Mouse (Mus musculus): ENCODE data around the gene Olfr465-ps1. TPM values are rescaled to one million over a fixed set of nuclear protein-coding genes. Genes with fewer than 3 reads are reported as not detected.

The Olfr465-ps1 gene
- not detected in 2 replicates for polyA plus RNA-seq (2012; rRNA removed; ENCODE audit: low replicate concordance)

GRCm38 (mm10) chr13:65137789-65138188 is at the start of gene Olfr465-ps1:
Gene Olfr465-ps1 (plus strand): TSS chr13:65138089.

GRCm38 (mm10) chr13:65112459-65113110 is 25.3 kb upstream of the Olfr465-ps1 start, which contains the start of gene Mfsd14b:
Gene Mfsd14b (minus strand): TSS chr13:65112975.

GRCm38 (mm10) chr13:65149940-65150339 is 12.1 kb downstream of the Olfr465-ps1 start, which contains the start of gene Olfr466:
Gene Olfr466 (plus strand): TSS chr13:65150240.

Other genes starting within 250 kb of the Olfr465-ps1 start
- 0.05 TPM in 1 of 2 replicates, not detected in the other for gene Cntnap3, start 234.1 kb upstream of the Olfr465-ps1 start, polyA plus RNA-seq (2012; rRNA removed; ENCODE audit: low replicate concordance)
- gene Spata31, start 220.7 kb upstream of the Olfr465-ps1 start, polyA plus RNA-seq (2012; rRNA removed; ENCODE audit: low replicate concordance) = not detected in 2 replicates
- gene Spata31d1c, start 105.0 kb upstream of the Olfr465-ps1 start, polyA plus RNA-seq (2012; rRNA removed; ENCODE audit: low replicate concordance) = not detected in 2 replicates
- gene Prss47, start 85.3 kb upstream of the Olfr465-ps1 start, polyA plus RNA-seq (2012; rRNA removed; ENCODE audit: low replicate concordance) = not detected in 2 replicates
- 10.9 and 16.7 TPM in 2 replicates for gene Mfsd14b, start 25.1 kb upstream of the Olfr465-ps1 start, polyA plus RNA-seq (2012; rRNA removed; ENCODE audit: low replicate concordance)
- not detected in 2 replicates for gene Olfr466, start 12.2 kb downstream of the Olfr465-ps1 start, polyA plus RNA-seq (2012; rRNA removed; ENCODE audit: low replicate concordance)
- gene Nlrp4f, start 67.9 kb downstream of the Olfr465-ps1 start, polyA plus RNA-seq (2012; rRNA removed; ENCODE audit: low replicate concordance) = not detected in 2 replicates
- 0.20 TPM in 1 of 2 replicates, not detected in the other for gene Gm10775, start 121.5 kb downstream of the Olfr465-ps1 start, polyA plus RNA-seq (2012; rRNA removed; ENCODE audit: low replicate concordance)
- gene Zfp369, start 140.7 kb downstream of the Olfr465-ps1 start, polyA plus RNA-seq (2012; rRNA removed; ENCODE audit: low replicate concordance) = 6.2 and 6.9 TPM in 2 replicates

Measured in duodenum, adult 2 months (tissue).